Mouse (Mus musculus): ENCODE results near the gene Zdhhc18. TPM values are rescaled to one million over a fixed set of nuclear protein-coding genes. Genes with fewer than 3 reads are reported as not detected.

Zdhhc18 gene
- polyA plus RNA-seq, 1 experiment from 2014 or later = 4.2 TPM

DNA sequence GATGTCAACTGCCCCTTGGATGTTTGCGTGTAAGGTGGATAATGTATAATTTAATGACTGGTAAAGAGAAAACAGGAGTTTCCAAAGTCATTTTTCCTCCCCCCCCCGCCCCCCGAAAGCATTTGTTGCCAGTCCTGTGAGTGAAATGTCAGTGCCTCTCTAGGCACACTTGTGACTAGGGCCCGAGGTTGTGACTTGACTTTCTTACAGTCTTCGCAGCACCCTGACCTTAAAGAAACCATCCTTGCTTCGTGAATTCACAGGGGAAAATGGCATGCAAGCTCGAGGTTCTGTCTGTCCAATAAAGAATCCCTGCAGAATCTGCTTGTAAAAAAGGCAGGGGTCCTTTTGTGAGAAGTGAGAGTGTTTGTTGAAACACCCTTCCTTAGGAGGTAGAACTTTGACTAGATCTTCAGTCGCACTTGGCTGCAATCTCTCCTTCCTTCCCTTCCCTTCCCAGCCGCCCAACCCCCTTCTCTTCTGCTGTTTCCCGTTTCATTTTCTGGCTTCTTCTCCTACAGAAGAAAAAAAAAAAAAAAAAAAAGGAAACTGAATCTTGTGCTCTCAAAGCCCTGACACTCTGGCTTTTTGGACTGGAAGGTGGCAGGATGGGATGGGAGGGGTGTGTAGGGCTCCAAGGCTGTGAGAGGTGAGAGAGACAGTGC, 23.8 kb upstream of the Zdhhc18 start:
- H3K4me1 ChIP-seq = peaks cover 52% of the 10 kb centered on the region
- 34% methylated on average over 10 of the region's 10 CpGs for WGBS
- H3K36me3 ChIP-seq = peaks cover 16% of the 10 kb centered on the region
- H3K27me3 ChIP-seq = no peaks in the 10 kb centered on the region
- H3K9me3 ChIP-seq = no peaks in the 10 kb centered on the region
- peak overlapping the region; percentile 99 for H3K27ac ChIP-seq
- H3K4me2 ChIP-seq = peak overlapping the region; percentile 76
- H3K9ac ChIP-seq = peak overlapping the region; percentile 51; the same call in 1 of the 2 replicates
- ATAC-seq (ENCODE audit: insufficient number of reproducible peaks, insufficient read depth, low FRiP score, low TSS enrichment, low read depth) = no peak
- H3K4me3 ChIP-seq = no peak overlapping the region; the same call in 1 of the 2 replicates

- H3K27me3 ChIP-seq = no peaks in the 10 kb centered on the region
- H3K9ac ChIP-seq = peak overlapping the region; percentile 93
- H3K4me3 ChIP-seq = peak overlapping the region; percentile 76
- peaks cover 11% of the 10 kb centered on the region for H3K36me3 ChIP-seq
- no peaks in the 10 kb centered on the region for H3K9me3 ChIP-seq
- H3K4me2 ChIP-seq = peak overlapping the region; percentile 76
- ATAC-seq (ENCODE audit: insufficient number of reproducible peaks, insufficient read depth, low FRiP score, low TSS enrichment, low read depth) = no peak; the same call in 1 of the 2 replicates
- H3K27ac ChIP-seq = peak overlapping the region; percentile 99
- 1% methylated on average over 24 of the region's 24 CpGs for WGBS
- peaks cover 52% of the 10 kb centered on the region for H3K4me1 ChIP-seq
Measured at GRCm38 (mm10) chr4:133672845-133673647, 23.1 kb upstream of the Zdhhc18 start.

GRCm38 (mm10) chr4:133671881-133672844, 22.2 kb upstream of the Zdhhc18 start, which contains the start of gene Pigv:
Gene Pigv, minus strand, starts transcription at chr4:133672647.
- peaks cover 50% of the 10 kb centered on the region for H3K4me1 ChIP-seq

DNA sequence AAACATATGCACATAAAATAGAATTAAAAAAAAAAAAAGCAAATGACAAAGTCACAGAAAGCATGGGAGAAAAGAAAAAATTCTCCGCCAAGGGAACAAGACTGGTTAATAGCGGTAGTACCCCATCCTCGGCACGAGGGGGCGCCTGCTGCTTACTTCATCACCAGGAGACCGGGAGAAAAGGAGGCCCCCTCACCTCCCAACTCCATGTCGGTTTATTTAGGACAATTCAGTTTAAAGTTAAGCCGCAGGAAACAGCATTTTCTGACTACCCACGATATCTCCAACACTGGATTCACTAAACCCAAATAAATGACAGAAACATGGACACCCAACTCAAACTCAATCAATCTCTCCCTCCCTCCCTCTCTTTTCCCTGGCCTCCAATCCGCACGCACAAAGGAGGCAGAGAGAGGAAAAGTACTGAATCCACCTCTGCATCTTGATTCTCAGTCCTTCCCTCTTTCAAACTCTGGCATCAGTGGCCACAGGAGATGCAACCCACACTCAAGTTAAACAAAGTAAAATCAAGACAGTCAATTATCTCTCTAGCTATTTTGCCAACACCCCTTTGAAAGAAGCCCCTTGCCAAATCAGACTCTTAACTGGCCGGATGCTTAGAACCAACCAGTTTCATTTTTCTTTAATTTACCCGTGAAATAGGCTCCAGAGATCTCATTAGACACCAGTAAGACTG, 21.4 kb upstream of the Zdhhc18 start:
- Histone ChIP-seq H3K27ac (peak overlapping the region; percentile 99), H3K4me3 (peak overlapping the region; percentile 76), H3K9ac (peak overlapping the region; percentile 93), H3K4me1 (peaks cover 43% of the 10 kb centered on the region), H3K36me3 (peaks cover 19% of the 10 kb centered on the region), H3K9me3 (no peaks in the 10 kb centered on the region), H3K27me3 (no peaks in the 10 kb centered on the region), H3K4me2 (peak overlapping the region; percentile 76)
- WGBS = 3% methylated on average over 13 of the region's 13 CpGs
- ATAC-seq (ENCODE audit: insufficient number of reproducible peaks, insufficient read depth, low FRiP score, low TSS enrichment, low read depth) = no peak

More at GRCm38 (mm10) chr4:133671881-133672844, 22.2 kb upstream of the Zdhhc18 start, which contains the start of gene Pigv:
- WGBS = under 1% methylated on average over 76 of the region's 76 CpGs
- H3K36me3 ChIP-seq = peaks cover 14% of the 10 kb centered on the region
- H3K4me2 ChIP-seq = peak within 1 kb of the TSS; percentile 76
- H3K27me3 ChIP-seq = no peaks in the 10 kb centered on the region
- H3K9ac ChIP-seq = peak within 1 kb of the TSS; percentile 93
- peak within 1 kb of the TSS; percentile 99 for H3K27ac ChIP-seq
- H3K9me3 ChIP-seq = no peaks in the 10 kb centered on the region
- peak within 1 kb of the TSS; percentile 76 for H3K4me3 ChIP-seq
- ATAC-seq (ENCODE audit: insufficient number of reproducible peaks, insufficient read depth, low FRiP score, low TSS enrichment, low read depth) = peak; percentile 93

GRCm38 (mm10) chr4:133669652-133670210, 19.8 kb upstream of the Zdhhc18 start:
- no peak overlapping the region for H3K4me3 ChIP-seq
- H3K36me3 ChIP-seq = peaks cover 28% of the 10 kb centered on the region
- H3K9me3 ChIP-seq = no peaks in the 10 kb centered on the region
- H3K4me1 ChIP-seq = peaks cover 37% of the 10 kb centered on the region
- no peaks in the 10 kb centered on the region for H3K27me3 ChIP-seq
- 0 out of 2 replicates have a peak overlapping the region, but pooled peaks have one; percentile 22 for H3K9ac ChIP-seq
- no peak for ATAC-seq (ENCODE audit: insufficient number of reproducible peaks, insufficient read depth, low FRiP score, low TSS enrichment, low read depth)
- no peak overlapping the region for H3K27ac ChIP-seq
- H3K4me2 ChIP-seq = no peak overlapping the region
- WGBS = 65% methylated on average over 6 of the region's 6 CpGs

GRCm38 (mm10) chr4:133668537-133668936, 18.6 kb upstream of the Zdhhc18 start:
- H3K4me3 ChIP-seq = no peak overlapping the region
- peaks cover 33% of the 10 kb centered on the region for H3K36me3 ChIP-seq
- H3K27ac ChIP-seq = no peak overlapping the region
- H3K27me3 ChIP-seq = no peaks in the 10 kb centered on the region
- no peak overlapping the region for H3K4me2 ChIP-seq
- no peak for ATAC-seq (ENCODE audit: insufficient number of reproducible peaks, insufficient read depth, low FRiP score, low TSS enrichment, low read depth)
- peaks cover 27% of the 10 kb centered on the region for H3K4me1 ChIP-seq
- no peak overlapping the region for H3K9ac ChIP-seq
- 72% methylated on average over 3 of the region's 3 CpGs for WGBS
- H3K9me3 ChIP-seq = no peaks in the 10 kb centered on the region

DNA sequence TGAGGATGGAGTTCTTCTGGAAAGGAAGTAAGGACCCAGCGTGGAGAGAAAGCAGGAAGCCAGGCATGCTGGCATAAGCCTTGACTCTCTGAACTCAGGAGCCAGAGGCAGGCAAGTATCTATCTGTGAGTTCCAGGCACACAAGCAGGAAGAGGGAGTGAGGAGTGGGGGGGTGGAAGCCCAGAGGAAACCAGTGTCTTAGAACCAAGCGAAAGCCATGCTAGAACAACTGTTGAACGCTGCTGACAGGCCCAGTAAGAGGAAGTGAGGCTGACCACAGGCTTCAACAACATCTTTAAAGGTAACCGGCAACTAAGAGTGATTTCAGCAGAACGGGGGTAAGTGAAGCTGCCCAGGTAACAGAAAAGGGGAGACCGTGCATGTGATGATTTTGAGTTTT, 16.2 kb upstream of the Zdhhc18 start:
- no peak overlapping the region for H3K9ac ChIP-seq
- H3K9me3 ChIP-seq = no peaks in the 10 kb centered on the region
- H3K27me3 ChIP-seq = no peaks in the 10 kb centered on the region
- ATAC-seq (ENCODE audit: insufficient number of reproducible peaks, insufficient read depth, low FRiP score, low TSS enrichment, low read depth) = no peak
- H3K4me3 ChIP-seq = no peak overlapping the region
- no peak overlapping the region for H3K27ac ChIP-seq
- H3K36me3 ChIP-seq = peaks cover 42% of the 10 kb centered on the region
- H3K4me2 ChIP-seq = no peak overlapping the region
- H3K4me1 ChIP-seq = peaks cover 21% of the 10 kb centered on the region
- 85% methylated on average over 6 of the region's 6 CpGs for WGBS

- 65% methylated on average over 11 of the region's 11 CpGs for WGBS
- H3K27me3 ChIP-seq = no peaks in the 10 kb centered on the region
Measured at GRCm38 (mm10) chr4:133665118-133665517, 15.2 kb upstream of the Zdhhc18 start.

DNA sequence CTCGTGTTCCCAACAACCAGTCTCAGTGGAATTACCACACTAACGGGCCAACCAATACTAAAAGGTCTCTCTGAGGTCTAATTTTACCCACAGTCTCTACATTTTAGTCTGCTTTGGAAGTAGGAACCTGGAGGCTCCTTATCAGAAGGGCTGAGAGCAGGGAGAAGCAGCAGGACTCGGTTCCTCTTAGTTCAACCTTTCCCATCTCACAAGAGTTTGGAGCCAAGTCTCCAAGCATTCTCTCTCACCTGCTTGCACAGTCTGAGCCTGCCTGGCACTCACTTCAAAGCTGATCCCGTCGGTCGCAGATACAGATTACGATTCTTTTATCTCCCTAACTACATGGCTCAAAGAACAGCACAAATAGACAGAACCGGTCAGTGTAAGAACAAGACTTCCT, 13.0 kb upstream of the Zdhhc18 start:
- no peaks in the 10 kb centered on the region for H3K27me3 ChIP-seq
- H3K4me2 ChIP-seq = no peak overlapping the region
- 83% methylated on average over 8 of the region's 8 CpGs for WGBS
- no peak for ATAC-seq (ENCODE audit: insufficient number of reproducible peaks, insufficient read depth, low FRiP score, low TSS enrichment, low read depth)
- no peak overlapping the region for H3K9ac ChIP-seq
- no peak overlapping the region for H3K27ac ChIP-seq
- H3K4me1 ChIP-seq = peaks cover 41% of the 10 kb centered on the region
- peaks cover 34% of the 10 kb centered on the region for H3K36me3 ChIP-seq
- no peak overlapping the region for H3K4me3 ChIP-seq
- no peaks in the 10 kb centered on the region for H3K9me3 ChIP-seq

More at GRCm38 (mm10) chr4:133665118-133665517, 15.2 kb upstream of the Zdhhc18 start:
- Histone ChIP-seq H3K9ac (0 out of 2 replicates have a peak overlapping the region, but pooled peaks have one; percentile 21), H3K4me1 (peaks cover 23% of the 10 kb centered on the region), H3K4me2 (no peak overlapping the region), H3K36me3 (peaks cover 42% of the 10 kb centered on the region), H3K9me3 (no peaks in the 10 kb centered on the region), H3K27ac (no peak overlapping the region), H3K4me3 (no peak overlapping the region)
- no peak for ATAC-seq (ENCODE audit: insufficient number of reproducible peaks, insufficient read depth, low FRiP score, low TSS enrichment, low read depth)

DNA sequence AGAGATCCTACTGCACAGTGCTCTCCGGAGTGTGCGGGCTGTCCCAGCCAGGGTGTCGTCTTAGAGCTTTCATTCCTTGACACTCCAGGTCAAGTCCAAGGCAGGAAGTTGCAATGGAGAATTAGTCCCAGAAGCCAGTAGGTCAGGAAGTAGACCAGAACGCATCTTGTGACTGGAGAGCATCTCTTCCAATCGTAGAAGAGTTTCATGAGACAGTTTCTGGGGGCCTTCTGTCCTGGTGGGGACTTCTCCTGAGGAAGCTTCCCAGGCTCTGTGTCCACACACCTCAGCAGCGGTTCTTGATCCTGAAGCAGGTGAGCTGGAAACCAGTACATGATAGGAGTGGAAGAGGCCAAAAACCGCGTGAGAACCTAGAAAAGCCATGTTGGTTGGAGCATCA, 12.5 kb upstream of the Zdhhc18 start:
- H3K27me3 ChIP-seq = no peaks in the 10 kb centered on the region
- H3K4me1 ChIP-seq = peaks cover 43% of the 10 kb centered on the region
- no peak for ATAC-seq (ENCODE audit: insufficient number of reproducible peaks, insufficient read depth, low FRiP score, low TSS enrichment, low read depth)
- H3K9me3 ChIP-seq = no peaks in the 10 kb centered on the region
- 89% methylated on average over 8 of the region's 8 CpGs for WGBS
- H3K27ac ChIP-seq = no peak overlapping the region
- H3K4me2 ChIP-seq = no peak overlapping the region
- H3K36me3 ChIP-seq = peaks cover 30% of the 10 kb centered on the region
- no peak overlapping the region for H3K4me3 ChIP-seq
- H3K9ac ChIP-seq = no peak overlapping the region

Data from embryonic facial prominence, embryonic 13.5 days (tissue).